Mouse (Mus musculus): ENCODE data around the gene Atp5d. TPM values are rescaled to one million over a fixed set of nuclear protein-coding genes. Genes with fewer than 3 reads are reported as not detected.

The Atp5d gene
- total and polyA plus RNA-seq, 3 experiments: 1,015 to 1,938 (median 1,150) TPM

- Histone ChIP-seq H3K4me1 (ENCODE audit: control insufficient read depth, insufficient read depth, low read length) (peaks cover 22% of the 10 kb centered on the region), H3K36me3 (ENCODE audit: control insufficient read depth, insufficient read depth, low read length) (peaks cover 15% of the 10 kb centered on the region), H3K4me3 (peak overlapping the region; percentile 66), H3K27ac (peak overlapping the region; percentile 93), H3K27me3 (ENCODE audit: control insufficient read depth, insufficient read depth, low read length) (no peaks in the 10 kb centered on the region), H3K9ac (ENCODE audit: low read depth, low read length) (peak overlapping the region; percentile 95), H3K79me2 (replicated peaks; ENCODE audit: control insufficient read depth, insufficient read depth, low read length) (peaks cover 4% of the 10 kb centered on the region)
- intact Hi-C loops (cut with DNase I): loop anchor here (1.0 kb wide), 1 partner anchor 9 kb away; no protein-coding TSS in a partner anchor
- TF ChIP-seq EP300 (IDR thresholded peaks at IDR 0.05; ENCODE audit: insufficient read depth, low read depth, low read length): peak; percentile 51
- TF ChIP-seq POLR2A (IDR thresholded peaks at IDR 0.05; ENCODE audit: insufficient read depth, low read depth, low read length): peak; percentile 83
- TF ChIP-seq CTCF (IDR thresholded peaks at IDR 0.05): no peak
- peak; percentile 94 to 98 for DNase-seq
- WGBS: under 1% methylated on average over 87 of the region's 88 CpGs
Measured at GRCm38 (mm10) chr10:80149291-80150225, 11.1 kb downstream of the Atp5d start.

GRCm38 (mm10) chr10:80150226-80151210 is 12.1 kb downstream of the Atp5d start:
- TF ChIP-seq POLR2A (IDR thresholded peaks at IDR 0.05; ENCODE audit: insufficient read depth, low read depth, low read length) (no peak), EP300 (IDR thresholded peaks at IDR 0.05; ENCODE audit: insufficient read depth, low read depth, low read length) (no peak), CTCF (IDR thresholded peaks at IDR 0.05) (no peak)
- H3K4me3 ChIP-seq: peak overlapping the region; percentile 66
- H3K27ac ChIP-seq: peak overlapping the region; percentile 93
- peaks cover 25% of the 10 kb centered on the region for H3K4me1 ChIP-seq (ENCODE audit: control insufficient read depth, insufficient read depth, low read length)
- peak; percentile 67 to 79 for DNase-seq
- peaks cover 17% of the 10 kb centered on the region for H3K36me3 ChIP-seq (ENCODE audit: control insufficient read depth, insufficient read depth, low read length)
- 1% methylated on average over 61 of the region's 71 CpGs for WGBS
- peak overlapping the region; percentile 82 for H3K9ac ChIP-seq (ENCODE audit: low read depth, low read length)
- no peaks in the 10 kb centered on the region for H3K27me3 ChIP-seq (ENCODE audit: control insufficient read depth, insufficient read depth, low read length)
- intact Hi-C loops (cut with DNase I): loop anchor here (1.0 kb wide), 1 partner anchor 8 kb away; no protein-coding TSS in a partner anchor
- peaks cover 2% of the 10 kb centered on the region; the same call in 1 of the 2 replicates for H3K79me2 ChIP-seq (replicated peaks; ENCODE audit: control insufficient read depth, insufficient read depth, low read length)

GRCm38 (mm10) chr10:80151211-80152034 is 13.0 kb downstream of the Atp5d start:
- TF ChIP-seq CTCF (IDR thresholded peaks at IDR 0.05) (no peak), POLR2A (IDR thresholded peaks at IDR 0.05; ENCODE audit: insufficient read depth, low read depth, low read length) (peak; percentile 72), EP300 (IDR thresholded peaks at IDR 0.05; ENCODE audit: insufficient read depth, low read depth, low read length) (peak; percentile 35; the same call in 1 of the 2 replicates)
- Histone ChIP-seq H3K27ac (peak overlapping the region; percentile 93), H3K9ac (ENCODE audit: low read depth, low read length) (peak overlapping the region; percentile 82), H3K4me1 (ENCODE audit: control insufficient read depth, insufficient read depth, low read length) (peaks cover 24% of the 10 kb centered on the region), H3K27me3 (ENCODE audit: control insufficient read depth, insufficient read depth, low read length) (no peaks in the 10 kb centered on the region), H3K36me3 (ENCODE audit: control insufficient read depth, insufficient read depth, low read length) (peaks cover 25% of the 10 kb centered on the region), H3K79me2 (replicated peaks; ENCODE audit: control insufficient read depth, insufficient read depth, low read length) (peaks cover 2% of the 10 kb centered on the region; the same call in 1 of the 2 replicates), H3K4me3 (peak overlapping the region; percentile 66)
- whole genome bisulfite sequencing: 3% methylated on average over 25 of the region's 26 CpGs
- intact Hi-C loops (cut with DNase I): no loop called here
- peak; percentile 77 to 82 for DNase-seq

GRCm38 (mm10) chr10:80152071-80152872 is 13.8 kb downstream of the Atp5d start:
- intact Hi-C loops (cut with DNase I): no loop called here
- peak overlapping the region; percentile 82 for H3K9ac ChIP-seq (ENCODE audit: low read depth, low read length)
- 3% methylated on average over 15 of the region's 15 CpGs for WGBS
- H3K4me3 ChIP-seq: peak overlapping the region; percentile 66
- peak; percentile 68 to 80 for DNase-seq
- peaks cover 28% of the 10 kb centered on the region for H3K36me3 ChIP-seq (ENCODE audit: control insufficient read depth, insufficient read depth, low read length)
- peak overlapping the region; percentile 93 for H3K27ac ChIP-seq
- no peaks in the 10 kb centered on the region for H3K27me3 ChIP-seq (ENCODE audit: control insufficient read depth, insufficient read depth, low read length)
- H3K4me1 ChIP-seq (ENCODE audit: control insufficient read depth, insufficient read depth, low read length): peaks cover 20% of the 10 kb centered on the region
- H3K79me2 ChIP-seq (replicated peaks; ENCODE audit: control insufficient read depth, insufficient read depth, low read length): peaks cover 2% of the 10 kb centered on the region; the same call in 1 of the 2 replicates
- TF ChIP-seq CTCF (IDR thresholded peaks at IDR 0.05): no peak
- peak; percentile 43; the same call in 1 of the 2 replicates for TF ChIP-seq POLR2A (IDR thresholded peaks at IDR 0.05; ENCODE audit: insufficient read depth, low read depth, low read length)
- TF ChIP-seq EP300 (IDR thresholded peaks at IDR 0.05; ENCODE audit: insufficient read depth, low read depth, low read length): peak; percentile 40; the same call in 1 of the 2 replicates
